Mouse (Mus musculus) cerebellum, adult 8-10 months (tissue): ENCODE measurements around the gene Tra2a.
A peak's percentile ranks its signal among the peaks of the same experiment; 100 is the strongest.
"Not testable (repeated sequence)": the region's sequence is repeated elsewhere in the genome, so short reads cannot be mapped to it uniquely, and the experiment has no call there.

Experiments
- DNase-seq: peaks from one replicate; pipeline ENCODE4 v3.0.0; 2022

Tra2a gene

DNA sequence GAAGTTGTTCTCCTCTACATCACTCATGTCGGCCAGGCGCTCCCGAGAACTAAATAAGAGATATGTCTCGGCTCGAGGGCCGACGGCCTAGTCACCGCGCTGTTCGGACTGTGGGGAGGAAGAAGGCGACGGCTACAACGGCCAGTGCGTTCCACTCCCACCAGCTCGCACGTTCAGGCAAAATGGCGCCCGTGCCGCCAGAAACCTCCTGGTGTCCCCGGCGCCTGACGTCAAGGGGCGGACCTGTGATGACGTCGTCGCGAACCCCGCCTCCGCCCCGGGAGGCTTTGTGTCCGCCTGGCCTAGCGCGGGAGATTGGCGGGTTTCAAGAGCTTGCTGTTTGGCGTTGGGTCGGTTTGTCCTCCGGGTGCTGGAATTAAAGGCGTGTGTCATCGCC lies at the start of gene Tra2a:
TSS of gene Tra2a (minus strand) at position 187 of the 397 bp plus-strand sequence.
- DNase-seq: peak; percentile 94

DNA sequence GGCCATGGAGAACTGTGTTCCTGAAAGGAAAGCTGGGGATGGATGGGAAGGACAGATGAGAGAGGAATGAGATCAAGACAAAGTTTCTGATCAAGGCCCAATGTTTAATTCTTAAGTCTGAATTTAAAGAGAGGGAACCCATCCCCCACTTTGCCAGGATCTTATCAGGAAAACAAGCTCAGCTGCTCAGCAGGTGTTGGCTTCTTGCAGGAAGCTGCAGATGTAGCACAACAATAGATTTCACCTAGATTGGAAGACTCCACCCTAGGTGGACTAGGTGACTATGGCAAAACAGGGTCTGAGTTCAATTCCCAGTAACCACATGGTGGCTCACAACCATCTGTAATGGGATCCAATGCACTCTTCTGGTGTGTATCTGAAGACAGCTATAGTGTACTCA lies 34.5 kb upstream of the Tra2a start:
- DNase-seq: no peak

DNA sequence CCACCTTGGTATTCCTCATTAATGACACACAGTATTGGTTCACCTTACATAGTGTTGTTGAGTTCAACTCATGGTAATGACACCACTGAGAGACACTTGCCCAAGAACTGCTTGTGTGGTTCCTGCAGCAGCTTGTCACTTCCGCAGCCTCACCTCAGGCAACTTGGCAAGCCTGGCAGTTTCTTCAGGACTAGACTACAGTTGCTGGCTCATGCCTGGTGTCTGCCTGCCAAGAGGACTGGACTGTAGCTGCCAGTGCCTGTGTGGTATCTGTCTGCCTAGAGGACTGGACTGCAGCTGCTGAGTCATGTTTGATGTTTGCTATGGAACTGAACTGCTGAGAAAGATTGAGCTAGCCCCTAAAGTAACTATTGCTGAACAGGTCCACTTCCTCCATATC lies 18.3 kb upstream of the Tra2a start:
- no peak for DNase-seq

DNA sequence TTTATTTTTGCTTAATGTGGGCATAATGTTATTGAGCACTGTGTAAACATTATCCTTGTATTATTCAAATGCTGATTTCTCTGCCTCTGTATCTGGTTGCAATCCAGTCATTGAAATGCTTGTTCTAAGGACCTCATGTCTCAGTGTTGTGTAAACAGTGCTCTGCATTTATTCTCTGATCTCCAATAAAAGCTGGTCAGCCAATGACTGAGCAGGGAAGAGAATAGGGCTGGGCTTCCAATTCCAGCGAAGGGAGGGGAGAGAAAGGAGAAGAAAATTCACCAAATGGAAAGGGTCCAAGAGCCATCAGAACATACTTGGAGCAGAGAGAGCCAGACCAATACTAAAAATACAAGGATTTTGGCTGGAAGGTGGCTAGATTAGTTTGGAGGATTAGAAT lies 17.1 kb upstream of the Tra2a start:
- no peak for DNase-seq

DNA sequence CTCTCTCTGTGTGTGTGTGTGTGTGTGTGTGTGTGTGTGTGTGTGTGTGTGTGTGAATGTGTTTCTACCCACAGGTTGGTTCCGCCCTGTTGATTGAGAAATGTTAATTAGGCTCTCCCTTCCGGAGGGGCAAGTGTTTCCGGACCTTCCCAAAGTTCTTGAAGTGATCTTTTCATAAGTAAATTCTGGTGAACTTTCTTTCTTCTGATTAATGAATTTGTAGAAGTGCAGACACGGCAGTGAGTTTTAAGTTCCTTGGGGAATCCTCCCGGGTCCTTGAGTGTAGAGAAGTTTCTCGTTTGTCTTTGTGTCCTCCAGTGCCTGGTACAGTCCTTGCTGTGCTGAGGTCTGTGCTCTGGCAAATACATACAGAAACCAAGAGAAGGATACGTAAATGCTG lies 11.5 kb upstream of the Tra2a start:
- DNase-seq: no peak

DNA sequence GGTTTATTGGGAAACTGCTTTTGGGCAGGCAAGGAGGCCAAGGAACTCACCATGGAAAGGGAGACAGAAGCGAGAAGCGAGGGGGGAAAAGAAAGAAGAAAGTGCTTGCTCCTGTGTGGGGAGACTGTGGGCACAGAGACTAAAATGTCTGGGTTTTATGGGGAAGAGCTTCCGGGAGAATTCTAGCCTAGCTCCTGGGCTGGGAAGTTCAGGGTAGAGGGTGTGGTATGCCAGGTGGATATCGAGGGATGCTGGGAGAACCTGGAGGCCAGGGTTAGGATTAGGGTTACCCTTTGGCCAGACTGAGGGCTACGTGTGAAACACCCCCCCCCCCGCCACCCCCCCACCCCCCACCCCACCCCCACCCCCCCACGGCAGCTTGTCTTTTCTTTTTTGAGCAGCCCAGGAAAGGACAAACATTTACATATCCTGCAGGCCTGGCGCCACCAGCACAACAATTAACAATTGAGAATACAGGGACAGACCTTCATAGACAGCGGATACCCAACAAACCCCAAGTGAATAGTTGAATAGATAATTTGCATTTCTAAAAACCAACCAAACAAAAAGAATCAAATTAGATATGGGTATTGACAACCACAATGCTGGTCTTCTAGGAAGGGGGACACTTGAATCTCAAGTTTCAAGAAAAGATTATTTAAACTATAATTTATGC lies 10.7 kb upstream of the Tra2a start:
- no peak for DNase-seq

DNA sequence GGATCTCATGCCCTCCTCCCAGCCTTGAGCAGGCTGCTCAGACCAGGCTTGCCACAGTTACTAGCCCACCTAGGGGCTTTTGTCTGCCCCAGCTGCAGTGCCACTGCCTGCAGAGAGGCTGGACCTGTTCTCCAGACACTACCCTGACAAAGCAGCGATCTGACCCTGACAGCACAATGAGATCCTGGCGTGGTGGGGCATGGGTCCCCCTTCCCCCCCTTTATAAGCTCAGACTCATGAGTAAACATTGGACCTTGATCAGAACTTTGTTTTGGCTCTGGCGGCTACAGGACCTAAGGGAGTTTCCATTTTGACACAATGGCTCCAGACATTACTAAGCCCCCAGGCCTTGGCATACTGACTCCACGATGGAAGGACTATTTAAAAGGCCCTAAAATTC lies 10.1 kb upstream of the Tra2a start:
- DNase-seq: no peak

DNA sequence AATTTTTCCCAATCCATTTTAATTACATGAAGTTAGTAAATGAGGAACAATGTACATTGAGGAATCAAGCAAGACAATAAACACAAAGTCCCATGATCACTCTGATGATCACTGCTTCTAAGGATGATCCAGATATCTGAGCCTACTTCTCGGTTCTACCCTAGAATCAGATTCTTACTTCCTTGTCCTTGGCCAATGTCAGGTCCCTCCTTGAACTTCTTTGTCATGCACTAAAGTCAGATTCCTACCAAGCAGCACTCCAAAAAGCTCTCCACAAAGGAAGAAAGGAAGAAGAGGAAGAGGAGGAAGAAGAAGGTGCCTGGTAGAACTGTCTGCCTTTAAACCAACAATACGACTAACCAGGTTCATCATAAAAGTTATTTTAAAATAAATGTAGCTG lies 9.0 kb upstream of the Tra2a start:
- DNase-seq: no peak

DNA sequence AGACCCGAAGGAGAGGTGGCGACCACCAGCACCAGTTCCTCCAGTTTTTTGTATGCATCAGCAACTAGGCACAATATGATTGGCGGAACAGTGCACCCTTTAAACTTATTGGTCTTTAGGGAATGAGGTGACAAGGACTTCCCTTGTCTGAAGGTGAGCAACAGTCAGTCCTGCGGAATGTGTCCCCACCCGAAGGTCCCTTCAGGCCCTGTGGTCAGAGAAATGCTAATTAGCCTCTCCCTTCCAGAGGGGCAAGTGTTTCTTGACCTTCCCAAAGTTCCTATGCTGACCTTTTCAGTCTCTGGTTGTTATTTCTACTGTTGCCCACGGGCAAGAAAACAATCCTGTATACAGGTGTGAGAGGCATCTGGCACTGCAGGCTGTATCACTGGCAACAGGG lies 8.0 kb upstream of the Tra2a start:
- no peak for DNase-seq

DNA sequence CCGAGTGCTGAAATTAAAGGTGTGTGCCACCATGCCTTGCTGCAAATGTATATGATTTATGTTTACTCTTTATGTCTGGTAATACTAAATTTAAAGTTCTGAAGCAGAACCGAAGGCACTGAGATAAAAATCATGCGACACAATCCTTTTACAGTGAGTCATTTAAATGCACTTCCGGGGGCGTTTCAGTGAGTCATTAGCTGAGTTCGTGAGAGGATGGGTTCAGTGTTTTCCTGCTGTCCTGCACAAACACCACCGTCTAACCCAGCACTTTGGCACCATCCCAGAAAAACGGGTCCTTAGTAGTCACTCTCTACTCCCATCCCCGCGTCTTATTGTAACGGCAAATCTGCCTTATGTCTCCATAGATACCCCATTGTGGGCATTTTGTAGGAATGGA lies 6.1 kb upstream of the Tra2a start:
- DNase-seq: no peak

DNA sequence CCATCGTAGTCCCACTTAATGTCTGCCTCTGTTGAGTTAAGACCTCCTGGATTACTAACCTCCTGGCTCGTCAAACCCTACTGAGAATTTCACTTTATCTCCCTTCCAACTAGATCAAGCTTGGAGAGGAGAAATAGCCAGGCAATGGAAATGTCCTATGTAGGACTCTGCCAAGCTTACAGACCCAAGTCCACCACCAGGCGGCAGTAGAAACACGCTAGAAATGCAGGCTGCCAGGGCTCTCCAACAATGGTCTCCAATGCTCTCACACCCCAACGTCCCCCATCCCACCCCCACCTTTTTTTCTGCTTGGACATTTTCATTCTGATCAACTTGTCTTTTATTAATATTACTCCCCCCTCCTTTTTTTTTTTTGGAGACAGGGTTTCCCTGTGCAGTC lies 5.4 kb upstream of the Tra2a start:
- peak; percentile 66 for DNase-seq

DNA sequence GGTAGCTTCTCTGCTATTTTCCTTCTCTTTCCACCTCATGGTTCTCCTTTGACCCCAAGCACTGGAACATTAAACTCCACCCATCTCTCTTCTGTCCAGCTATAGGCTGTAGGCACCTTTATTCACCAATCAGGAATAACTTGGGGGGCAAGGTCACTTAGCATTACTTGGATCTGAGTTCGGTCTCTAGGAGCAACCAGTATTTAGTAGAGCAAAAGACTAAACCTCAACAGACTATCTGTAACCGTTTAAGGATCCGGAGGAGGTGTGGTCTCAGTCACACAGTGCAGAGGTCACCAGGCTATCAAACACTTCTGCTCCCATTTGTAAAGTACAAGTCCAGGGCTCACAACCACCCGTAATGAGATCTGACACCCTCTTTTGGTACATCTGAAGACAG lies 3.9 kb upstream of the Tra2a start:
- no peak for DNase-seq

DNA sequence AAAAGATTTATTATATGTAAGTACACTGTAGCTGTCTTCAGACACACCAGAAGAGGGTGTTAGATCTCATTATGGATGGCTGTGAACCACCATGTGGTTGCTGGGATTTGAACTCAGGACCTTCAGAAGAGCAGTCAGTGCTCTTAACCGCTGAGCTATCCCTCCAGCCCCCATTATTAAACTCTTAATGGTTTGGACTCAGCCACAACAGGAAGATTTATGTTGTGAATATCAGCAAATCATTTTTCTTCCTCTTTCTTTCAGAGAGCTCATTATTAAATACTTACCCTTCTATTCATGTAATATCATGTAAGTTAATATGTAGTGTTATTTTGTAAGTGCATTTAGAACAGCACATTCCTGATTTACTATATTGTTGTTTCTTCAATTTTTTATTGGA lies 1.4 kb upstream of the Tra2a start:
- DNase-seq: not testable (repeated sequence)

DNA sequence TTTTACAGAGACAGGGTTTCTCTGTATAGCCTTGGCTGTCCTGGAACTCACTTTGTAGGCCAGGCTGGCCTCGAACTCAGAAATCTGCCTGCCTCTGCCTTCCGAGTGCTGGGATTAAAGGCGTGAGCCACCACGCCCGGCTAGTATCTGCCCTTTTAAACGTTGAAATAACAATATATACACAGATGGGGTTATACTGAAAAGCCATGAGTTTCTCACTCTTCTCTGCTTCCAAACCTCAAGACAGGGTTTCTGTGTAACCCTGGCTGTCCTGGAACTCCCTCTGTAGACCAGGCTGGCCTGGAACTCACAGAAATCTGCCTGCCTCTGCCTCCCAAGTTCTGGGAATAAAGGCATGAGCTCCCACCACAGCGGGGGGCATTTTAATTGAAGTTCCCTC lies 613 bp upstream of the Tra2a start:
- peak; percentile 24 for DNase-seq

DNA sequence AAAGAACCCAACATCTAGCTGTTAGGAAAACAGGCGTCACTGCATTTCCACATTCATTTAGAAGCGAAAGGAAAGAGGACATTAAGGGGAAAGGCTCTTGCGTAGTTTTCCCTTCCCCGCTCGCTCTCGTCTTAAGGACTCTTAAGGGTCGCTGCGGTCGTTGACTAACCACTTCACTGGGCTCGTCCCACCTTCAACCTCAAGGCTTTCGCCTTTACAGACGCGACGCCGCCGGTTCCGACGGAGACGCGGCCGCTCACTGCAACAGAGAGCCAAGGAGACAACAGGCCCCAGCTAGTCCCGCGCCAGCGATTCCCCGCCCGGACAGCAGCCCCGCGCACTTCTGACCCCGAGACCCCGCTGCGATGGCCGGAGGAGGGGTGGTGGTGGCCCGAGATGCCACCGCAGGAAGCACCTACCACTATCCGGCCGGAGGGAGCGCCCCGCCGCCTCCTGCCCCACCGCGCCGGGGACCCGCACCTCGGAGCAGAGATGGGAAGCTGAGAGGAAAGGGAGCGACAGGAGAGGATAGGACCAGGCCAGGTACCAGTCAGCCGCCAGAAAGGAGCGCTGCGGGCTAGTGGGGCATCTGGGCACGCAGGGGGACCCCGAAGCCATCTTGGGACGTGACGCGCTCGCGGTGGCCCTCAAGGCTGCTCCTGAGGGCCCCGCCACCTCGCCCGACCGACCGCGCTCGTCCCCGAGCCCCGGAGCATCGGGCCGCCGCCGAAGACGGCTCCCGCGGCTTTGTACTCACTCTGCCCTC lies 569 bp downstream of the Tra2a start:
- no peak for DNase-seq

DNA sequence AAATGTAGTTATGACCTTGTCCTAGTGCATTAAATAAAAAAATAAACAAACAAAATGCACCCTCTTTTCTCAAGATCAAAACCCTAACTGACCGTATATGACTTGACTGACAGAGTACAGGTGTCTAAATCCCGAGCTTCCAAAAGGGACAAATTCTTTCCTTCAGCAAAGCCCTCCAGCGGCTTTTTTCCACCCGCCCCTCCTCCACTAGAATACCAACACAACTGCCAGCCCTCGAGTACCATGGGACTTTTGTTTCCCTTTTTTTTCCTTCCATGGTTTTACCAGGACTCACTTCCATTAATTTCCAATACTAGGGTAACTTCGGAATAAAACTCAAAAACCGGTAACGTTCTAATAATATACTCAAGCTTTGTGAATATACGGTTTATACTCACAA lies 1.4 kb downstream of the Tra2a start:
- no peak for DNase-seq

DNA sequence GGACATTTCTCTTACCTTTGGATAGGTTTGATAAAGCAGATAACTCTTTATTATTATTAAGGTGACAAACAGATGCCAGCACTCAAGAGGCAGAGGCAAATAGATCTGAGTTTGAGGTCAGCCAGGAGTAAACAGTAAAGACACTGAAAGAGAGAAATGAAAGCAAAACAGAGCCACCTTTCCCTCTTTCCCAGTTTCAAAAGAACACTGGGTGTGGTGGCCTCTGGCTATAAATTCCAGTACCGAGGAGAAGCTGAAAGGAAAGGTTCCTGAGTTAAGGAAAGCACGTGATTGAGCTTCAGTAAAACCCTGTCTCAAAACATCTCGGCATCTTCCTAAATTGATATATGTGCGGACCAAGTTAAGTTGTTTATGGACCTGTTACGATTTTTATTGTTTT lies 4.1 kb downstream of the Tra2a start:
- DNase-seq: no peak

DNA sequence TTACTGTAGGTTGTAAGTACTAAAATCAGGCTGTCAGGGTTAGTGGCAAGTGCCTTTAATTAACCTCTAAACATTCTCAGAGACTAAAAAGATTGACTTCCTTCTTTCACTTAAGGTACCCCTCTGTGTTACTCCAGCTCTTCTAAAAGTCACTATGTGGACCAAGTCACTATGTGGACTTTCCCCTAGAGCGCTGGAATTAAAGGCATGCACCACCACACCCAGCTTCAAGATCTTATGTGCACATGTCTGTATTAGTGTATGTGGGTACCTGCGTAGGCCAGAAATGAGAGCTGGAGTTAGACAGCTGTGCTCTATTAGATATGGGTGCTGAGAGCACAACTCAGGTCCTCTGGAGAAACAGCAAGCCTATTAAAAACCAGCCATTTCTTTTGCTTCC lies 6.0 kb downstream of the Tra2a start:
- no peak for DNase-seq

DNA sequence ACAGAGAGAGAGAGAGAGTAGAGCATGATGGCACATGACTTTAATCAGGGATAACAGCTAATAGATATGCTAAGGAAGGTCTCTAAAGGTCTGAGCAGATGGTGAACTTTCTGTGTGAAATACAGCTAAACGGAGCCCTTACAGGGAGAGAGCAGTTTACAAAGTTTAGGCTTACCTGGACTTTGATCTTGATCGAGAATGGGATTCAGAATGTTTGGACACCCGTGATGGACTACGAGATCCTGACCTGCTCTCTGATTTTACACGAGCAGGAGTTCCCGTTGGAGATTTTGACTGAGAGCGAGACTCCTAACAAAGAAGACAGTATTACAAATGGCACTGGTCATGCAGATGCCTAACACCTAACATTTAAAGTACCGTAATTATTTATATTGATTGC lies 11.6 kb downstream of the Tra2a start:
- DNase-seq: no peak

DNA sequence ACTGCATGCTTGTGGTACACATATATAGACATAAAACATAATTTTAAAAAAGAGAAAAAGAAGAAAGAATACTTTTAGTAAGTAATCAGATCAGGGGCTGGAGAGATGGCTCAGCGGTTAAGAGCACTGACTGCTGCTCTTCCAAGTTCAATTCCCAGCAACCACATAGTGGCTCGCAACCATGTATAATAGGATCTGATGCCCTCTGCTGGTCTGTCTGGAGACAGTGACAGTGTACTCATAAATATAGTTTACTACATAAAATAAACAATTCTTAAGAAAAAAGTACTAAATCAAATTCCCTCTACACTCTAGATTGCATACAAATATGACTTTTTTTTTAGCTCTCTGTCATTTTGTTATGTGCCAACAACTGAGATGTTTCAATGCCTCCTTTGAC lies 12.6 kb downstream of the Tra2a start:
- DNase-seq: no peak

DNA sequence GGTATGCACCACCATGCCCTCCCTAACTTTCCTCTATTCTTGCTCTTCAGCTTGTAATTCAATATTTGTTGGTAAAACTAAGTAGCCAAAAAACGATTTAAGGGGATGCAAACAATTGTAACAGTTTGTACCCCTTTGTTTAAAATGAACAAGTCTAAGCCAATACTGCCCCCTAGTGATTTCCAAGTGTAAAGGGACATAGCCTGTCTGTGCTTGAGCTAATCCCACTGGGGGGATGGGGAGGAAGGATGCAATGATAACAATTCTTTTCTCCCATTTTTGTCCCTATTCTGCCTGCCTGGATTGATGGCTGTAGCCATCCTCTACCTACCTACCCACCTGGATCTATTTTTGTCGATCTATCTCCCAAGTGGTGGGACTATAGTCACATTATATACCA lies 16.6 kb downstream of the Tra2a start:
- DNase-seq: no peak

DNA sequence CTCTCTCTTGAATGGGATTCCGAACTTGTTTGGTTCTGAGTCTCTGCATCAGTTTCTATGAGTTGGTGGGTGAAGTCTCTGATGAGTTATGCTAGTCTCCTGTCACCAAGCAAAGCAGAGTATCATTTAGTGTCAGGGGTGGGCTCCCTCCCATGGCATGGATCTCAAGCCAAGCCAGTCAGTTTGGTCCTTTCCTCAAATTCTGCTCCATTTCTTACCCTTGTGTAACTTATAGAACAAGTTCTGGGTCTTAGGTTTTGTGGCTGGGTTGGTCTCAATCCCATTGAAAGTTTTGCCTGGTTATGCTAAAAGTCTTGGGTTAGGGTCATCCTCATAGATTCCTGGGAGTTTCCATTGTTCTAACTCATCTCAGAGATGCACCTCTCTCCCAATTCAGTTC lies 21.5 kb downstream of the Tra2a start:
- DNase-seq: no peak

DNA sequence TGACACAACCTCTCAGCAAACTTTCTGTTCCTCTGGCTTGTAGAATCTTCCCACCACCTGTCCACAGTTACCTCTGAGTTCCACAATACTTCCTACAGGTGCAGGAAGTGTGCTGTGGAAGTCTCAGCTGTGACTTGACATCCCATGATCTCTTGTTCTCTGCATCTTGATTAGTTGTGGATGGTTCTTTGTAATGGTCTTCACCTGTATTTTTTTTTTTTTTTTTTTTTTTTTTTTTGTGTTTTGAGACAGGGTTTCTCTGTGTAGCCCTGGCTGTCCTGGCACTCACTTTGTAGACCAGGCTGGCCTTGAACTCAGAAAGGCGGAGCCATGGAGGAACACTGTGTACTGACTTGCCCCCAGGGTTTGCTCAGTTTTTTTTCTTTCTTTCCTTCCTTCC lies 22.3 kb downstream of the Tra2a start:
- DNase-seq: no peak

DNA sequence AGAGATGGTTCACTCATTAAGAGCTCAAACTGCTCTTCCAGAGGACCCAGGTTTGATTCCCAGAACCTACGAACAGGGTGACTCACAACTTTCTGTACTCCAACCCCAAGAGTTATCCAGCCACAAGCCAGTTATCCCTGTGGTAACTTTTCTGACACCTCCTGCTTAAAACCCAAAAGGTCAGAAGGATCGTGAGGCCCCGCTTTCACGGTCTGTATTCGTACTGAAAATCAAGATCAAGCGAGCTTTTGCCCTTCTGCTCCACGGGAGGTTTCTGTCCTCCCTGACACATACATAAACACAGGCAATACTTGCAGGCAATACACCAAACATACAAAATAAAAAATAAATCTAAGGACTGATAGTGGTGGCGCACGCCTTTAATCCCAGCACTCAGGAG lies 27.5 kb downstream of the Tra2a start:
- peak; percentile 100 for DNase-seq

DNA sequence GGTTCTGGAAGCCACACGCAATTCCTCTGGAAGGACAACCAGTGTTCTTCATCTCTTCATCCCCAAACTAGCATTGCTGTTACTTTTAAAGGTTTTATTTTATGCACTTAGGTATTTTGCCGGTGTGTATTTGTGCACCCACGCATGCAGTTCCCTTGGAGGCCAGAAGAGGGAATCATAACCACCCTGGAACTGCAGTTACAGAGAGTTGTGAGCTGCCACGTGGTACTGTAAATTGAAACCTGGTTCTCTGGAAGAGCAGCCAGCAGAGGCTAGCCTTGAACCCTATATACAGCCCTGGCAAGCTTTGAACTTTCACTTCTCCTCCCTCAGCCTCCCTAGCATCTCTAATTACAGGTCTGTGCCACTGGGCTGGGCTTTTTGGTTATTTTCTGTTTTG lies 30.5 kb downstream of the Tra2a start:
- DNase-seq: no peak
